Mouse (Mus musculus) intestine, embryonic 16.5 days (tissue): ENCODE data around the gene Pld1. TPM values are rescaled to one million over a fixed set of nuclear protein-coding genes. Genes with fewer than 3 reads are reported as not detected.

ENCODE experiments used
- ATAC-seq: fragments of 200-750 bp; cut with Nextera tagmentation; 2 replicates; pipeline ENCODE4 v1.8.0; 2017; ENCODE audit warnings: moderate TSS enrichment, moderate library complexity
- H3K27ac ChIP-seq: fragments of 300-500 bp; sonication (generic); 2 replicates; pipeline ENCODE4 v1.5.1; 2014; ENCODE audit warnings: mild to moderate bottlenecking, low read length
- H3K27me3 ChIP-seq: fragments of 300-500 bp; sonication (generic); replicated peaks from 2 replicates; pipeline ENCODE4 v1.6.1; 2014; ENCODE audit warnings: low read length, control low read depth, mixed read lengths; ENCODE audit not compliant: control insufficient read depth, insufficient read depth
- H3K36me3 ChIP-seq: fragments of 300-500 bp; sonication (generic); 2 replicates; pipeline ENCODE4 v1.6.1; 2014; ENCODE audit warnings: low read length, control low read depth; ENCODE audit not compliant: control insufficient read depth, insufficient read depth
- H3K4me1 ChIP-seq: fragments of 300-500 bp; sonication (generic); 2 replicates; pipeline ENCODE4 v1.6.1; 2014; ENCODE audit warnings: low read length, control low read depth, mixed read lengths; ENCODE audit not compliant: control insufficient read depth, insufficient read depth
- H3K4me2 ChIP-seq: fragments of 300-500 bp; sonication (generic); 2 replicates; pipeline ENCODE4 v1.6.1; 2014; ENCODE audit warnings: low read depth, low read length, control low read depth
- H3K4me3 ChIP-seq: fragments of 300-500 bp; sonication (generic); 2 replicates; pipeline ENCODE4 v1.5.1; 2014; ENCODE audit warnings: mild to moderate bottlenecking, low read length
- H3K9ac ChIP-seq: fragments of 300-500 bp; sonication (generic); 2 replicates; pipeline ENCODE4 v1.6.1; 2014; ENCODE audit warnings: low read depth, low read length
- H3K9me3 ChIP-seq: fragments of 300-500 bp; sonication (generic); 2 replicates; pipeline ENCODE4 v1.6.1; 2016; ENCODE audit warnings: low read length, control low read depth; ENCODE audit not compliant: control insufficient read depth
- WGBS: fragments of 180-500 bp; shearing (Covaris S2); extraction: QIAGEN DNeasy Blood & Tissue Kit; methylation state at CpG from one replicate; pipeline ENCODE4 v1.1.7; 2014; 5-methylcytosine and 5-hydroxymethylcytosine counted together
- polyA plus RNA-seq: library from polyadenylated mRNA; unstranded; fragments of >200 nt; fragmentation: Nextera tagmentation; extraction: Ambion mirVana; gene quantifications from 2 replicates; pipeline ENCODE4 v1.2.1, GENCODE M21; 2015

The Pld1 gene
- polyA plus RNA-seq: 22.3 and 25.9 TPM in 2 replicates

GRCm38 (mm10) chr3:27938381-27939323 is at the start of gene Pld1:
Gene Pld1, plus strand, starts transcription at chr3:27938695.
- ATAC-seq: peak; percentile 92
- Histone ChIP-seq H3K4me2 (peak within 1 kb of the TSS; percentile 97), H3K4me1 (peaks cover 11% of the 10 kb centered on the region), H3K27me3 (no peaks in the 10 kb centered on the region), H3K9ac (peak within 1 kb of the TSS; percentile 86), H3K27ac (peak within 1 kb of the TSS; percentile 91), H3K9me3 (no peaks in the 10 kb centered on the region), H3K36me3 (no peaks in the 10 kb centered on the region), H3K4me3 (peak within 1 kb of the TSS; percentile 78)
- WGBS: under 1% methylated on average over 67 of the region's 68 CpGs

- 66% methylated on average over 8 of the region's 8 CpGs for WGBS
- Histone ChIP-seq H3K9me3 (no peaks in the 10 kb centered on the region), H3K27me3 (no peaks in the 10 kb centered on the region), H3K36me3 (no peaks in the 10 kb centered on the region), H3K4me1 (peaks cover 16% of the 10 kb centered on the region), H3K4me2 (no peak within 1 kb of the TSS), H3K9ac (no peak within 1 kb of the TSS), H3K4me3 (no peak within 1 kb of the TSS), H3K27ac (no peak within 1 kb of the TSS)
- no peak for ATAC-seq
Observed at GRCm38 (mm10) chr3:27896318-27896892, 42.1 kb upstream of the Pld1 start, which contains the start of gene Tmem212. Gene Tmem212, minus strand, starts transcription at chr3:27896368.

GRCm38 (mm10) chr3:27898178-27898577 is 40.3 kb upstream of the Pld1 start:
- Histone ChIP-seq H3K4me3 (no peak overlapping the region), H3K27me3 (no peaks in the 10 kb centered on the region), H3K9me3 (no peaks in the 10 kb centered on the region), H3K27ac (no peak overlapping the region), H3K4me1 (peaks cover 16% of the 10 kb centered on the region), H3K36me3 (no peaks in the 10 kb centered on the region), H3K4me2 (no peak overlapping the region), H3K9ac (no peak overlapping the region)
- ATAC-seq: no peak
- WGBS: 72% methylated on average over 10 of the region's 10 CpGs

- H3K4me3 ChIP-seq: no peak overlapping the region
- no peak overlapping the region for H3K9ac ChIP-seq
- WGBS: 36% methylated on average over 13 of the region's 13 CpGs
- no peaks in the 10 kb centered on the region for H3K27me3 ChIP-seq
- H3K27ac ChIP-seq: peak overlapping the region; percentile 64; the same call in 1 of the 2 replicates
- ATAC-seq: peak; percentile 70
- H3K36me3 ChIP-seq: no peaks in the 10 kb centered on the region
- no peaks in the 10 kb centered on the region for H3K9me3 ChIP-seq
- no peak overlapping the region for H3K4me2 ChIP-seq
- H3K4me1 ChIP-seq: peaks cover 16% of the 10 kb centered on the region
Observed at GRCm38 (mm10) chr3:27899012-27899726, 39.3 kb upstream of the Pld1 start.

- Histone ChIP-seq H3K4me2 (no peak overlapping the region), H3K27ac (no peak overlapping the region), H3K9me3 (no peaks in the 10 kb centered on the region), H3K4me3 (no peak overlapping the region), H3K27me3 (no peaks in the 10 kb centered on the region), H3K9ac (no peak overlapping the region), H3K36me3 (no peaks in the 10 kb centered on the region), H3K4me1 (peaks cover 24% of the 10 kb centered on the region)
- ATAC-seq: no peak
- 94% methylated on average over 6 of the region's 6 CpGs for WGBS
Observed at GRCm38 (mm10) chr3:27901846-27902245, 36.6 kb upstream of the Pld1 start.

GRCm38 (mm10) chr3:27904659-27905330 is 33.7 kb upstream of the Pld1 start:
- Histone ChIP-seq H3K36me3 (no peaks in the 10 kb centered on the region), H3K4me3 (no peak overlapping the region), H3K27ac (0 out of 2 replicates have a peak overlapping the region, but pooled peaks have one; percentile 13), H3K27me3 (no peaks in the 10 kb centered on the region), H3K4me2 (no peak overlapping the region), H3K4me1 (peaks cover 11% of the 10 kb centered on the region; the same call in 1 of the 2 replicates), H3K9ac (no peak overlapping the region), H3K9me3 (no peaks in the 10 kb centered on the region)
- 32% methylated on average over 13 of the region's 13 CpGs for WGBS
- peak; percentile 83 for ATAC-seq

GRCm38 (mm10) chr3:27906647-27907209 is 31.8 kb upstream of the Pld1 start:
- ATAC-seq: peak; percentile 26; the same call in 1 of the 2 replicates
- Histone ChIP-seq H3K4me1 (peaks cover 9% of the 10 kb centered on the region; the same call in 1 of the 2 replicates), H3K9me3 (no peaks in the 10 kb centered on the region), H3K4me3 (no peak overlapping the region), H3K27me3 (no peaks in the 10 kb centered on the region), H3K4me2 (no peak overlapping the region), H3K9ac (no peak overlapping the region), H3K27ac (no peak overlapping the region), H3K36me3 (no peaks in the 10 kb centered on the region)
- 81% methylated on average over 7 of the region's 7 CpGs for WGBS

GRCm38 (mm10) chr3:27907301-27907700 is 31.2 kb upstream of the Pld1 start:
- Histone ChIP-seq H3K4me2 (no peak overlapping the region), H3K4me3 (no peak overlapping the region), H3K4me1 (peaks cover 9% of the 10 kb centered on the region; the same call in 1 of the 2 replicates), H3K27me3 (no peaks in the 10 kb centered on the region), H3K9ac (no peak overlapping the region), H3K36me3 (no peaks in the 10 kb centered on the region), H3K27ac (no peak overlapping the region), H3K9me3 (no peaks in the 10 kb centered on the region)
- ATAC-seq: no peak
- WGBS: 62% methylated on average over 2 of the region's 2 CpGs
